Comparison of ENCODE assay signal across 12 mouse cellular contexts in genomic region chr3:34219741-34220310, GRCm38 (mm10).
"Had no signal": no experiment of that assay in that cellular context is flagged by ENCODE, and none has a peak within 500 bp of the region (broad histone marks: within the 10 kb centered on the region; RNA-seq: fewer than 3 reads in every experiment).

No protein-coding gene starts in this region.

- H3K4me1 ChIP-seq: intestine, embryonic 15.5 days; limb, embryonic 13.5 days; midbrain, embryonic 13.5 days; neural tube, embryonic 15.5 days had no signal

- H3K9me3 ChIP-seq: intestine, embryonic 15.5 days; limb, embryonic 13.5 days; neural tube, embryonic 15.5 days had no signal

- H3K4me3 ChIP-seq: intestine, embryonic 15.5 days; limb, embryonic 13.5 days; midbrain, embryonic 13.5 days; myocyte; neural tube, embryonic 15.5 days had no signal

- H3K9ac ChIP-seq: intestine, embryonic 15.5 days; limb, embryonic 13.5 days; liver, embryonic 14.5 days; midbrain, embryonic 13.5 days; neural tube, embryonic 15.5 days had no signal

- DNase-seq: layer of hippocampus, adult 9-11 months; layer of hippocampus, postnatal 36 days; left cerebral cortex, postnatal 4 days; lung, adult 18-20 months; thymus, adult 18-20 months; thymus, postnatal 25 days had no signal

- ATAC-seq: intestine, embryonic 15.5 days; midbrain, embryonic 13.5 days had no signal

- H3K36me3 ChIP-seq: intestine, embryonic 15.5 days; limb, embryonic 13.5 days; midbrain, embryonic 13.5 days; neural tube, embryonic 15.5 days had no signal

- H3K27ac ChIP-seq: intestine, embryonic 15.5 days; limb, embryonic 13.5 days; liver, embryonic 14.5 days; midbrain, embryonic 13.5 days; neural tube, embryonic 15.5 days had no signal

- H3K27me3 ChIP-seq: intestine, embryonic 15.5 days; limb, embryonic 13.5 days; midbrain, embryonic 13.5 days; neural tube, embryonic 15.5 days had no signal

- H3K4me2 ChIP-seq: intestine, embryonic 15.5 days; limb, embryonic 13.5 days; midbrain, embryonic 13.5 days; neural tube, embryonic 15.5 days had no signal
